ENCODE assay signal across 27 mouse cellular contexts in genomic region chr19:41007733-41008132, GRCm38 (mm10). TPM values are rescaled to one million over a fixed set of nuclear protein-coding genes. Genes with fewer than 3 reads are reported as not detected.
DNase-seq lines count a peak whose midpoint lies in the region; ATAC-seq and TF ChIP-seq lines count a peak whose summit lies in the region.
"Had no signal": no experiment of that assay in that cellular context is flagged by ENCODE, and none has a peak within 500 bp of the region (broad histone marks: within the 10 kb centered on the region; RNA-seq: fewer than 3 reads in every experiment).

No protein-coding gene starts in this region.

- H3K36me3 ChIP-seq in kidney, embryonic 16.5 days (ENCODE audit: insufficient read depth, low read length), result no peaks in the 10 kb centered on the region
- no peaks in the 10 kb centered on the region for H3K36me3 ChIP-seq in kidney, adult 2 months (ENCODE audit: control insufficient read depth, insufficient read depth, low read length)
- no peaks in the 10 kb centered on the region for H3K36me3 ChIP-seq in intestine, embryonic 15.5 days
- no peaks in the 10 kb centered on the region for H3K36me3 ChIP-seq in intestine, embryonic 16.5 days (ENCODE audit: control insufficient read depth, insufficient read depth, low read length)
- H3K36me3 ChIP-seq: embryonic facial prominence, embryonic 10.5 days; embryonic facial prominence, embryonic 13.5 days; forebrain, embryonic 12.5 days; forebrain, embryonic 15.5 days; heart, embryonic 12.5 days; heart, embryonic 15.5 days; hindbrain, embryonic 10.5 days; hindbrain, embryonic 13.5 days had no signal

- H3K4me3 ChIP-seq in kidney, embryonic 16.5 days (ENCODE audit: low read length), result no peak overlapping the region
- H3K4me3 ChIP-seq in kidney, adult 2 months (ENCODE audit: insufficient read depth, low read depth, low read length), result no peak overlapping the region
- H3K4me3 ChIP-seq in intestine, embryonic 15.5 days (replicated peaks), result no peak overlapping the region
- no peak overlapping the region for H3K4me3 ChIP-seq in intestine, embryonic 16.5 days (ENCODE audit: low read length)
- no peak overlapping the region for H3K4me3 ChIP-seq in gastrocnemius, adult 2 months
- H3K4me3 ChIP-seq: embryonic facial prominence, embryonic 10.5 days; embryonic facial prominence, embryonic 13.5 days; erythroblast, embryonic 14.5 days; forebrain, embryonic 12.5 days; forebrain, embryonic 15.5 days; heart, embryonic 12.5 days; heart, embryonic 15.5 days; hindbrain, embryonic 10.5 days; hindbrain, embryonic 13.5 days had no signal

- no peak overlapping the region for H3K9ac ChIP-seq in kidney, embryonic 16.5 days (replicated peaks; ENCODE audit: low read length)
- H3K9ac ChIP-seq in intestine, embryonic 15.5 days, result no peak overlapping the region
- H3K9ac ChIP-seq in intestine, embryonic 16.5 days (ENCODE audit: low read depth, low read length), result no peak overlapping the region
- H3K9ac ChIP-seq: embryonic facial prominence, embryonic 13.5 days; forebrain, embryonic 12.5 days; forebrain, embryonic 15.5 days; heart, embryonic 12.5 days; heart, embryonic 15.5 days; hindbrain, embryonic 13.5 days had no signal

- H3K4me2 ChIP-seq in kidney, embryonic 16.5 days (replicated peaks; ENCODE audit: low read depth, low read length), result no peak overlapping the region
- H3K4me2 ChIP-seq in intestine, embryonic 15.5 days (replicated peaks), result peak overlapping the region; percentile 36
- no peak overlapping the region for H3K4me2 ChIP-seq in intestine, embryonic 16.5 days (ENCODE audit: low read depth, low read length)
- H3K4me2 ChIP-seq: embryonic facial prominence, embryonic 13.5 days; forebrain, embryonic 12.5 days; forebrain, embryonic 15.5 days; heart, embryonic 12.5 days; heart, embryonic 15.5 days; hindbrain, embryonic 13.5 days had no signal

- no peak for TF ChIP-seq CTCF in kidney, adult 2 months (conservative IDR thresholded peaks at IDR 0.05; ENCODE audit: insufficient read depth, insufficient read length, low read depth, low read length)
- TF ChIP-seq CTCF in gastrocnemius, adult 2 months (IDR thresholded peaks at IDR 0.05), result no peak

- peak overlapping the region; percentile 51 for H3K27ac ChIP-seq in kidney, embryonic 16.5 days (ENCODE audit: low read length)
- H3K27ac ChIP-seq in kidney, adult 2 months (ENCODE audit: insufficient read depth, low read depth, low read length), result no peak overlapping the region
- H3K27ac ChIP-seq in intestine, embryonic 15.5 days, result peak overlapping the region; percentile 77
- peak overlapping the region; percentile 77 for H3K27ac ChIP-seq in intestine, embryonic 16.5 days (ENCODE audit: low read length)
- H3K27ac ChIP-seq in gastrocnemius, adult 2 months, result no peak overlapping the region
- H3K27ac ChIP-seq: embryonic facial prominence, embryonic 10.5 days; embryonic facial prominence, embryonic 13.5 days; forebrain, embryonic 12.5 days; forebrain, embryonic 15.5 days; heart, embryonic 15.5 days; hindbrain, embryonic 10.5 days; hindbrain, embryonic 13.5 days had no signal

- no peak for ATAC-seq in kidney, embryonic 16.5 days (ENCODE audit: low FRiP score, low TSS enrichment)
- ATAC-seq in intestine, embryonic 15.5 days, result peak; percentile 86
- peak; percentile 92 for ATAC-seq in intestine, embryonic 16.5 days
- ATAC-seq: activated CD4-positive, CD25-positive, alpha-beta regulatory T cell, adult 4 months; forebrain, embryonic 15.5 days; hindbrain, embryonic 16.5 days had no signal

- WGBS in kidney, embryonic 16.5 days, result 30% methylated on average over 4 of the region's 4 CpGs
- 37% methylated on average over 4 of the region's 4 CpGs for WGBS in kidney, adult 2 months
- WGBS in intestine, embryonic 15.5 days, result 49% methylated on average over 4 of the region's 4 CpGs
- WGBS in intestine, embryonic 16.5 days, result 38% methylated on average over 4 of the region's 4 CpGs

- no peaks in the 10 kb centered on the region for H3K27me3 ChIP-seq in kidney, embryonic 16.5 days (ENCODE audit: insufficient read depth, low read length)
- no peaks in the 10 kb centered on the region for H3K27me3 ChIP-seq in kidney, adult 2 months (replicated peaks; ENCODE audit: control insufficient read depth, insufficient read depth, low read length)
- no peaks in the 10 kb centered on the region for H3K27me3 ChIP-seq in intestine, embryonic 15.5 days (replicated peaks)
- H3K27me3 ChIP-seq in intestine, embryonic 16.5 days (replicated peaks; ENCODE audit: control insufficient read depth, insufficient read depth, low read length), result no peaks in the 10 kb centered on the region
- H3K27me3 ChIP-seq: forebrain, embryonic 15.5 days had no signal

- no peak for DNase-seq in kidney, adult 2 months
- no peak for DNase-seq in urinary bladder, postnatal 25 days (ENCODE audit: low spot score)
- DNase-seq in gastrocnemius, adult 2 months, result no peak
- DNase-seq: adrenal gland, adult 8-10 months; adrenal gland, postnatal 25 days; cerebellum, adult 8-10 months; cerebellum, postnatal 10 days; cerebellum, postnatal 36 days; embryo, embryonic 11 days; gastrocnemius, postnatal 10 days had no signal

- H3K4me1 ChIP-seq in kidney, embryonic 16.5 days (ENCODE audit: insufficient read depth, low read length), result no peaks in the 10 kb centered on the region
- H3K4me1 ChIP-seq in kidney, adult 2 months (ENCODE audit: control insufficient read depth, insufficient read depth, low read length), result peaks cover 5% of the 10 kb centered on the region; the same call in 1 of the 2 replicates
- H3K4me1 ChIP-seq in intestine, embryonic 15.5 days (replicated peaks), result peaks cover 3% of the 10 kb centered on the region
- peaks cover 12% of the 10 kb centered on the region; the same call in 1 of the 2 replicates for H3K4me1 ChIP-seq in intestine, embryonic 16.5 days (ENCODE audit: control insufficient read depth, insufficient read depth, low read length)
- H3K4me1 ChIP-seq: embryonic facial prominence, embryonic 10.5 days; forebrain, embryonic 12.5 days; forebrain, embryonic 15.5 days; heart, embryonic 15.5 days; hindbrain, embryonic 13.5 days had no signal

- H3K9me3 ChIP-seq in kidney, embryonic 16.5 days (ENCODE audit: low read length), result no peaks in the 10 kb centered on the region
- no peaks in the 10 kb centered on the region; the same call in 1 of the 2 replicates for H3K9me3 ChIP-seq in intestine, embryonic 15.5 days
- H3K9me3 ChIP-seq in intestine, embryonic 16.5 days (ENCODE audit: control insufficient read depth, low read length), result no peaks in the 10 kb centered on the region
- H3K9me3 ChIP-seq: embryonic facial prominence, embryonic 13.5 days; forebrain, embryonic 12.5 days; forebrain, embryonic 15.5 days; heart, embryonic 15.5 days; hindbrain, embryonic 13.5 days had no signal

- intact Hi-C loops in gastrocnemius, adult 2 months (cut with DNase I), result no loop called here

- no peak for TF ChIP-seq POLR2A in kidney, adult 2 months (IDR thresholded peaks at IDR 0.05; ENCODE audit: low read depth, low read length)

RNA-seq across cellular contexts. Expression of gene Blnk, which starts 13.4 kb away (rescaled TPM):
- 19.2 and 20.8 TPM in 2 replicates for polyA plus RNA-seq in kidney, embryonic 16.5 days (2015; fragmentation: Nextera tagmentation; extraction: Ambion mirVana)
- polyA plus RNA-seq in kidney, adult 2 months (2012; rRNA removed), result 13.1 and 16.5 TPM in 2 replicates
- polyA plus RNA-seq in intestine, embryonic 15.5 days (2015; fragmentation: Nextera tagmentation; extraction: Ambion mirVana), result 19.6 and 20.5 TPM in 2 replicates
- polyA plus RNA-seq in intestine, embryonic 16.5 days (2015; fragmentation: Nextera tagmentation; extraction: Ambion mirVana), result 22.6 and 27.3 TPM in 2 replicates
- 1 to 10 TPM in 1 of 2 experiments, under 1 TPM in 1; 0.86 to 1.2 TPM for total RNA-seq in gastrocnemius, adult 2 months (2021)
- polyA plus RNA-seq: erythroblast, embryonic 14.5 days had no signal

RNA-seq across cellular contexts. Expression of gene Dntt, which starts 21.3 kb away (rescaled TPM):
- 0.15 TPM in 1 of 2 replicates, not detected in the other for polyA plus RNA-seq in kidney, embryonic 16.5 days (2015; fragmentation: Nextera tagmentation; extraction: Ambion mirVana)
- 0.08 TPM in 1 of 2 replicates, not detected in the other for polyA plus RNA-seq in kidney, adult 2 months (2012; rRNA removed)
- polyA plus RNA-seq in intestine, embryonic 15.5 days (2015; fragmentation: Nextera tagmentation; extraction: Ambion mirVana), result not detected in 2 replicates
- not detected in 2 replicates for polyA plus RNA-seq in intestine, embryonic 16.5 days (2015; fragmentation: Nextera tagmentation; extraction: Ambion mirVana)
- total RNA-seq in gastrocnemius, adult 2 months (2021), result not detected
- total RNA-seq: adrenal gland, adult 8-10 months; adrenal gland, postnatal 25 days; ES-E14; heart, postnatal 36 days had no signal
- polyA plus RNA-seq: cortical plate, adult 2 months; embryonic facial prominence, embryonic 10.5 days; embryonic facial prominence, embryonic 13.5 days; erythroblast, embryonic 14.5 days; forebrain, embryonic 12.5 days; forebrain, embryonic 15.5 days; heart, embryonic 12.5 days; hindbrain, embryonic 10.5 days; hindbrain, embryonic 13.5 days had no signal

Comparison
In these comparisons a context has a peak if more than half of its experiments do, and no peak if none do; other contexts are left out.
1. H3K27ac ChIP-seq: peak in kidney, embryonic 16.5 days (single experiment), intestine, embryonic 15.5 days (single experiment) and intestine, embryonic 16.5 days (single experiment); none in kidney, adult 2 months (single experiment) and gastrocnemius, adult 2 months (single experiment).